Mouse (Mus musculus) heart, adult 2 months (tissue): Measurements from ENCODE around the gene Dlg3.

Experiments used
- CTCF ChIP-seq: fragments of 200-600 bp; IDR thresholded peaks from 2 replicates; pipeline ENCODE4 v1.8.1; 2022; ENCODE audit warnings: antibody characterized with exemption, mild to moderate bottlenecking, moderate library complexity
- EP300 ChIP-seq: fragments of 200-500 bp; IDR thresholded peaks from 2 replicates; pipeline ENCODE4 v1.6.1; 2011; ENCODE audit warnings: low read depth, low read length, control low read depth; ENCODE audit not compliant: insufficient read depth
- POLR2A ChIP-seq: fragments of 200-500 bp; IDR thresholded peaks from 2 replicates; pipeline ENCODE4 v1.6.1; 2011; ENCODE audit warnings: mild to moderate bottlenecking, low read depth, low read length, control low read depth; ENCODE audit not compliant: insufficient read depth

GRCm38 (mm10) chrX:100776494-100776893, 9.0 kb downstream of the Dlg3 start:
- TF ChIP-seq EP300, result no peak
- peak; percentile 90 for TF ChIP-seq CTCF
- TF ChIP-seq POLR2A, result no peak
